Mouse (Mus musculus) brain, embryonic 14.5 days (tissue): Measurements from ENCODE around the gene Nubp1.

Experiments
- CTCF ChIP-seq: fragments of 200-500 bp; IDR thresholded peaks from 2 replicates; pipeline ENCODE4 v1.5.1; 2012; ENCODE audit warnings: inconsistent platforms, mild to moderate bottlenecking, moderate library complexity, borderline replicate concordance; ENCODE audit not compliant: insufficient read depth, insufficient read length; ENCODE audit errors: extremely low read depth
- POLR2A ChIP-seq: fragments of 200-500 bp; IDR thresholded peaks from 2 replicates; pipeline ENCODE4 v1.6.1; 2012; ENCODE audit warnings: mild to moderate bottlenecking, inconsistent platforms, borderline replicate concordance; ENCODE audit not compliant: poor library complexity, insufficient read depth, insufficient read length, severe bottlenecking; ENCODE audit errors: extremely low read depth

GRCm38 (mm10) chr16:10394699-10395540 lies 16.8 kb upstream of the Nubp1 start, which contains the start of gene Tekt5:
- TF ChIP-seq POLR2A (no peak), CTCF (peak; percentile 61)
